Mouse (Mus musculus): Measurements from ENCODE around the gene Phb.

Phb gene

GRCm38 (mm10) chr11:95713225-95713810 is 46.6 kb downstream of the Phb start:
- peak in 1 of 2 experiments; percentile 49 for DNase-seq

GRCm38 (mm10) chr11:95713811-95714241 is 47.1 kb downstream of the Phb start:
- no peak for DNase-seq

- DNase-seq, result no peak
These were observed 47.7 kb downstream of the Phb start for GRCm38 (mm10) chr11:95714411-95714810.

- DNase-seq, result peak in 1 of 2 experiments; percentile 19
These were observed 49.4 kb downstream of the Phb start for GRCm38 (mm10) chr11:95716136-95716535.

GRCm38 (mm10) chr11:95719356-95719755 is 52.6 kb downstream of the Phb start:
- DNase-seq, result peak; percentile 41 to 56

- no peak for DNase-seq
These were observed 56.5 kb downstream of the Phb start, which contains the start of gene B130006D01Rik for GRCm38 (mm10) chr11:95723287-95723686. TSS of gene B130006D01Rik (plus strand) at chr11:95723587.

GRCm38 (mm10) chr11:95724466-95724865 is 57.7 kb downstream of the Phb start:
- DNase-seq, result no peak

- DNase-seq, result no peak
These were observed 59.4 kb downstream of the Phb start for GRCm38 (mm10) chr11:95726156-95726555.

GRCm38 (mm10) chr11:95727947-95728346 is 61.2 kb downstream of the Phb start:
- DNase-seq, result no peak

GRCm38 (mm10) chr11:95728916-95729907 is 62.5 kb downstream of the Phb start:
- DNase-seq, result no peak
